In the genomic region with DNA sequence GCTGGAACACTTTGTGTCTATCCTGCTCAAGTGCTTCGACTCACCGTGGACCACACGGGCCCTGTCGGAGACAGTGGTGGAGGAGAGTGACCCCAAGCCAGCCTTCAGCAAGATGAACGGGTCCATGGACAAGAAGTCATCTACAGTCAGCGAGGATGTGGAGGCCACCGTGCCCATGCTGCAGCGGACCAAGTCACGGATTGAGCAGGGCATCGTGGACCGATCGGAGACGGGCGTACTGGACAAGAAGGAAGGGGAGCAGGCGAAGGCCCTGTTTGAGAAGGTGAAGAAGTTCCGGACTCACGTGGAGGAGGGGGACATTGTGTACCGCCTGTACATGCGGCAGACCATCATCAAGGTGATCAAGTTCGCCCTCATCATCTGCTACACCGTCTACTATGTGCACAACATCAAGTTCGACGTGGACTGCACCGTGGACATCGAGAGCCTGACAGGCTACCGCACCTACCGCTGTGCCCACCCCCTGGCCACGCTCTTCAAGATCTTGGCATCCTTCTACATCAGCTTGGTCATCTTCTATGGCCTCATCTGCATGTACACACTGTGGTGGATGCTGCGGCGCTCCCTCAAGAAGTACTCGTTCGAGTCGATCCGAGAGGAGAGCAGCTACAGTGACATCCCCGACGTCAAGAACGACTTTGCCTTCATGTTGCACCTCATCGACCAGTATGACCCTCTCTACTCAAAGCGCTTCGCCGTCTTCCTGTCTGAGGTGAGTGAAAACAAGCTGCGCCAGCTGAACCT, we compare ENCODE assay signal across 36 mouse cellular contexts. TPM values are rescaled to one million over a fixed set of nuclear protein-coding genes. Genes with fewer than 3 reads are reported as not detected.
"Had no signal": no experiment of that assay in that cellular context is flagged by ENCODE, and none has a peak within 500 bp of the region (broad histone marks: within the 10 kb centered on the region; RNA-seq: fewer than 3 reads in every experiment).

No protein-coding gene starts in this region.

- H3K27ac ChIP-seq: heart, embryonic 10.5 days; heart, embryonic 13.5 days; heart, embryonic 15.5 days; hindbrain, embryonic 10.5 days; hindbrain, embryonic 12.5 days; hindbrain, embryonic 14.5 days; intestine, embryonic 15.5 days; layer of hippocampus, adult 2 months; left cerebral cortex, adult 2 months; limb, embryonic 10.5 days; limb, embryonic 12.5 days; liver, embryonic 13.5 days; liver, embryonic 15.5 days had no signal

- H3K27me3 ChIP-seq: heart, embryonic 13.5 days; heart, embryonic 15.5 days; hindbrain, embryonic 12.5 days; intestine, embryonic 15.5 days; limb, embryonic 12.5 days; liver, embryonic 13.5 days; liver, embryonic 15.5 days had no signal

- H3K4me3 ChIP-seq: gastrocnemius, adult 2 months; heart, embryonic 10.5 days; heart, embryonic 13.5 days; heart, embryonic 15.5 days; hindbrain, embryonic 10.5 days; hindbrain, embryonic 12.5 days; intestine, embryonic 15.5 days; layer of hippocampus, adult 2 months; left cerebral cortex, adult 2 months; limb, embryonic 10.5 days; limb, embryonic 12.5 days; liver, embryonic 13.5 days; liver, embryonic 15.5 days had no signal

- H3K9me3 ChIP-seq: heart, embryonic 10.5 days; heart, embryonic 13.5 days; heart, embryonic 15.5 days; hindbrain, embryonic 10.5 days; hindbrain, embryonic 12.5 days; intestine, embryonic 15.5 days; limb, embryonic 10.5 days; limb, embryonic 12.5 days; liver, embryonic 13.5 days; liver, embryonic 15.5 days had no signal

- H3K4me2 ChIP-seq: heart, embryonic 13.5 days; heart, embryonic 15.5 days; hindbrain, embryonic 12.5 days; hindbrain, embryonic 14.5 days; intestine, embryonic 15.5 days; limb, embryonic 12.5 days; liver, embryonic 11.5 days; liver, embryonic 13.5 days; liver, embryonic 15.5 days had no signal

- ATAC-seq: hindbrain, embryonic 16.5 days; inflammation-experienced regulatory T-cells, adult 6 months; intestine, embryonic 15.5 days; intestine, postnatal 0 days had no signal

- H3K9ac ChIP-seq: heart, embryonic 13.5 days; heart, embryonic 15.5 days; hindbrain, embryonic 12.5 days; hindbrain, embryonic 14.5 days; intestine, embryonic 15.5 days; limb, embryonic 12.5 days; liver, embryonic 13.5 days; liver, embryonic 15.5 days had no signal

- DNase-seq: gastrocnemius, adult 2 months; gastrocnemius, postnatal 10 days; gastrocnemius, postnatal 25 days; heart, postnatal 14 days; kidney, adult 18-20 months; kidney, adult 8-10 months; kidney, postnatal 25 days; kidney, postnatal 4 days; liver; liver, embryonic 13.5 days had no signal

RNA-seq across cellular contexts. Expression of a gene that starts 15.4 kb away (rescaled TPM):
- total RNA-seq: granulocyte monocyte progenitor cell, adult 5-6 weeks had no signal
- polyA plus RNA-seq: hindbrain, embryonic 10.5 days; limb, embryonic 12.5 days had no signal

RNA-seq across cellular contexts. Expression of a gene that starts 25.0 kb away (rescaled TPM):
- total RNA-seq: gastrocnemius, postnatal 10 days; gastrocnemius, postnatal 25 days; gastrocnemius, postnatal 4 days; layer of hippocampus, adult 2 months; layer of hippocampus, postnatal 10 days; layer of hippocampus, postnatal 25 days; left cerebral cortex, adult 2 months; left cerebral cortex, postnatal 14 days; left cerebral cortex, postnatal 36 days had no signal
- polyA plus RNA-seq: heart, embryonic 10.5 days; heart, embryonic 13.5 days; heart, embryonic 15.5 days; heart, postnatal 0 days; hindbrain, embryonic 10.5 days; hindbrain, embryonic 12.5 days; hindbrain, embryonic 14.5 days; hindbrain, embryonic 16.5 days; intestine, embryonic 15.5 days; intestine, postnatal 0 days; kidney, embryonic 14.5 days; kidney, embryonic 16.5 days; limb, embryonic 10.5 days; limb, embryonic 12.5 days; limb, embryonic 14.5 days; liver, embryonic 11.5 days; liver, embryonic 13.5 days; liver, embryonic 15.5 days had no signal
